Mouse (Mus musculus) erythroblast, embryonic 14.5 days (primary cell): Measurements from ENCODE around the gene Prkn.

Experiments used
- GATA1 ChIP-seq: IDR thresholded peaks from 2 replicates; pipeline ENCODE4 v1.6.1; 2012; ENCODE audit warnings: low read length, inconsistent platforms, mixed read lengths
- TAL1 ChIP-seq: IDR thresholded peaks from 3 replicates; pipeline ENCODE4 v1.6.1; 2012; ENCODE audit warnings: low read length, inconsistent platforms, mixed read lengths

DNA sequence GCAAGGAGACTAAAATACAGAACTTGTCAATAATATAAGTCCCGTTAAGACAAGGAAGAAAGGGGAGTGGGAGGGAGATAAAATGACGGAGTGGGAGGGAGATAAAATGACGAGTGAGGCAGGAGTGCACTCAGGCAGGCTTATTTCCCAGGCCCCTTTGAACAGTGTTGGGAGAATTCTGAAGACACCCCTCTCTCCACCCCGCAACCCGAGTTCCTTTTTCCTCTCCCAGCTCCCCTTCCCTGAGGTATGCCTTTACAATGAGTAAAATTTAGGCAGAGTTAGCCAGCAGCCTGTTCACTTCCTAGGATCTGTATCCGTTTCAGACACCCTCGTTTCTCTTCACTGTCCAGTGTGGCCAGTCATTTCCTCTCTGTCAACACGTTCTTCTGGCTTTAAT, 1073.4 kb downstream of the Prkn start:
- no peak for TF ChIP-seq GATA1
- TF ChIP-seq TAL1 = no peak
